Mouse (Mus musculus) embryo, embryonic 9.5 days (tissue): ENCODE measurements around the gene Pigb.

Source experiments
- DNase-seq: peaks from one replicate; pipeline ENCODE4 v3.0.0-alpha.2; 2017; ENCODE audit errors: extremely low spot score

The Pigb gene

GRCm38 (mm10) chr9:72992576-72992975, 47.6 kb downstream of the Pigb start:
- DNase-seq: no peak

- DNase-seq: no peak
These were observed 48.8 kb downstream of the Pigb start for GRCm38 (mm10) chr9:72991420-72991819.

DNA sequence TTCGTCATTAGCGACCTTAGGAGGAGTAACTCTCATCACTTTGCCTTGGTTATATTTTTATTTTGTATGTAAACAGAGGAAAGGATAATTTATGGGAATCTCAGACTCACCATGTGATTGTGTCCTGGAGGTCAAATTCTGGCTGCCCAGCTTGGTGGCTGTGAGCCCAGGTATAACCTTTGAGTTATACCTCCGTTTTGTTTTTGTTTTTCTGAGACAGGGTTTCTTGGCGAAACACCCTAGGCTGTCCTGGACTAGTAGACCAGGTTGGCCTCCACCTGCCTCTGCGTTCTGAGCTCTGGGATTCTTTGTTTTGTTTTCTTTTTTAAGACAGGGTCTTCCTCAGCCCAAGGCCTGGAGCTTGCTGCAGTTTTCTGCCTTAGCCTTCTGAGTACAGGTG, 51.5 kb downstream of the Pigb start:
- DNase-seq: no peak

GRCm38 (mm10) chr9:72987703-72988102, 52.5 kb downstream of the Pigb start:
- no peak for DNase-seq

DNA sequence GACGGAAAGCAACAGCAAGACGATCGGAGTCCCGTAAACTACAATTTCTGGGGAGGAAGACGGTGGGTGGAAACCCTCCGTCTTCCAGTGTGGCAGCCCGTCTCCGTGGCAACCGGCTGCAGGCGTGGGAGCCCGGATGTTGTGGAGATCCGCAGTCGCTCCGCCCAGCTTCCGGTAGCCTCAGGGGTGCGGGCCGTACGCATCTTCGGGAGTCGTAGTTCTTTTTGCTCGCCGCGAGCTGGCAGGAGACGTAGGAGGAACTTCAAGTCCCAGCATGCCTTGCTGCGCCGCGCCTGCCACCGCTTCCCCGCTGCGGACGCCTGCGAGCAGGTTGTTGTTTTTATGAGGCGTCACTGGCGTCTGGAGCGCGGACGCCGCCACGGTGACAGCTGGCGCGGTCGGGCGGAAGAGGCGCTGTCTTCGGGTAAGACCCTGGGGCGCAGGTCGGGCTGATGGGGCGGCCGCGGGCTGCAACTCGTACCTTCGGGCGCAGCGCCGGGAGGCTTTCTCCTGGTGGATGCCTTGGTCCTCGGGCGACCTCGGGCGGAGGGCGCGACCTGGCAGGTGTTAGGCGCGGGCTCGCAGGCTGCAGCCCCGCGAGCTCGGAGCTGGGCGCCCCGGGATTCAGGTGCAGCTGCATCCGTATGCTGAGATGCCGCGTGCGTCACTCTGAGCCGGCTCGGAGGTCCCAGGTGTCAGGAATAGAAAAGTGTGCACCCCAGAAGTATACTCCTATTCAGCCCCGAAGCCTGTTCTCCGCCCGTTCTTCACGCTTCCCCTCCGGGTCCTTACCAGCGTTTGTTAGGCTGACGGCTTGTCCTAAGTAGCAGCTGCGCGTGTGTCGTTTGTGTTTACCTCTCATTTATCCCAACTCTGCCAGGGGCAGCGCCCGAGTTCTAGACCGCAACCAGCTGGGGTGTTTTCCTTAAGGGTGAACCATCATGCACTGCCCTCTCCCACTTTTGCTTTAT, 54.6 kb downstream of the Pigb start, which contains the start of the genes Ccpg1os and Ccpg1:
TSS of gene Ccpg1os (minus strand) at position 133 of the 971 bp plus-strand sequence.
TSS of gene Ccpg1 (plus strand) at position 180 of the 971 bp plus-strand sequence.
- peak; percentile 93 for DNase-seq

GRCm38 (mm10) chr9:72983066-72983465, 57.1 kb downstream of the Pigb start:
- no peak for DNase-seq

- no peak for DNase-seq
These were observed 64.9 kb downstream of the Pigb start for GRCm38 (mm10) chr9:72975242-72975641.

GRCm38 (mm10) chr9:72974734-72975133, 65.4 kb downstream of the Pigb start:
- DNase-seq: no peak

DNA sequence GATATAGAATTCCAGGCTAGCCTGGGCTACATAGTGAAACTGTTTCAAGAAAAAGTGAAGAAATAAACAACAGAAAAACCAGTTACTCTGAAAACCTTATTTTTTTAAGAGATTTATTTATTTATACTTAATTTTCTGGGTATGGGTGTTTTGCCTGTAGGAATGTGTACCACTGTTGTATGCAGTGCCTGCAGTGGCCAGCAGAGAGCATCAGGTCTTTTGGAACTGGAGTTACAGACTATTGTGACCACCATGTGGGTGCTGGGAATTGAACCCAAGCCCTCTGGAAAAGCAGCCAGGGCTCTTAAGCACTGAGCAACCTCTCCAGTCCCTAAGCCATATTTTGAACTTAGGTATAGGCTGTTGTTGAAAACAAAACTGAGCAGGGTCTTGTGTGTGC, 67.2 kb downstream of the Pigb start:
- no peak for DNase-seq

DNA sequence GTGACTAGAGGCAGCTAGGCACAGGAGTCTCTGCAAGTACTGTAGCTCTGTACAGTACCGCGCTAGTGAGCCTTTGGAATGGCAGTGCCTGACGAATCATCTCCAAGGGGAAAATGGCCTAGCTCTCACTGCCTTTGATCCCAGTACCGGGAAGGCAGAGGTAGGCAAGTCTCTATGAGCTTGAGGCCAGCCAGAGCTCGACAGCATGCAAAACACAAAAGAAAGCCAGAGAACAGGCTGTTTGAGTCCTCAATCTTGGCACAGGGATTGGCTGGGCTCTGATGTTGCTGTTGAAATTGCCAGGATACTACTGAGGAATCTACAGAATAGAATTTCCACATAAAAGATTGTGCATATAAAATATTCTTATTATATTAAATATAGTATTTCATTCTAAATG, 67.7 kb downstream of the Pigb start:
- no peak for DNase-seq

DNA sequence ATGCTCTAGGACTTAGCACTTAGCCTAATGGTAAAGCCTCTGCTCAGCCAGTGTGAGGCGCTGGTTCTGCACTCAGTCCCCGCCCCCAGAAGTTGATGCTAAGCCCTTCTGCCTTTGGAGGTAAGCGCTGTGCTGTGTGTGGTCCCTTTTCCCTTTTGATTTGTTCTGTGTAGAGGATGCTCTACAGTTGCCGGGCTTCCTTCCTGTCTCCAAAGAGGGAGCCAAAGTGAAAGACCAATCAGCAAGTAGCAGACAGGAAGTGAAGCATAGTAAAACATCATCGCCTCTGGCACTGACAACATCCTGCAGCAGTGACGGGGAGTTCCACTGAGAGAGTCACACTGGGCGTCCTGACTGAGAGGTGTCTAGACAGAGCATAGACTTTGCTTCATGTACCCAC, 70.3 kb downstream of the Pigb start:
- DNase-seq: no peak

- peak; percentile 33 for DNase-seq
These were observed 71.7 kb downstream of the Pigb start for GRCm38 (mm10) chr9:72968349-72969061.

- no peak for DNase-seq
These were observed 78.2 kb downstream of the Pigb start for GRCm38 (mm10) chr9:72961959-72962358.

GRCm38 (mm10) chr9:72961346-72961745, 78.8 kb downstream of the Pigb start:
- no peak for DNase-seq

- DNase-seq: peak; percentile 88
These were observed 81.4 kb downstream of the Pigb start, which contains the start of the genes Dyx1c1 and Gm44503 for GRCm38 (mm10) chr9:72958521-72959450. TSS of gene Dyx1c1 (plus strand) at chr9:72958785. TSS of gene Gm44503 (plus strand) at chr9:72958852.
